Comparison of ENCODE assay signal across 23 mouse cellular contexts in genomic region chr9:35026897-35027311, GRCm38 (mm10).
DNase-seq lines count a peak whose midpoint lies in the region; ATAC-seq and TF ChIP-seq lines count a peak whose summit lies in the region.
"Had no signal": no experiment of that assay in that cellular context is flagged by ENCODE, and none has a peak within 500 bp of the region (broad histone marks: within the 10 kb centered on the region; RNA-seq: fewer than 3 reads in every experiment).

No protein-coding gene starts in this region.

- no peak for DNase-seq in gastrocnemius, adult 2 months
- no peak for DNase-seq in gastrocnemius, postnatal 25 days
- peak; percentile 74 for DNase-seq in kidney, postnatal 0 days (ENCODE audit: low spot score)
- peak; percentile 32 for DNase-seq in skeletal muscle tissue, adult 2 months (ENCODE audit: low read depth, low spot score)
- no peak for DNase-seq in cerebellum, postnatal 4 days (ENCODE audit: low spot score in 2 of 2)
- DNase-seq: adrenal gland, postnatal 25 days; cerebellum, adult 18-20 months; gastrocnemius, postnatal 36 days; liver, embryonic 13.5 days; lung, embryonic 14.5 days; spleen, adult 18-20 months; thymus, adult 18-20 months; thymus, postnatal 4 days had no signal

- intact Hi-C loops in gastrocnemius, adult 2 months (cut with DNase I), result no loop called here

- H3K27me3 ChIP-seq in kidney, postnatal 0 days (ENCODE audit: insufficient read depth, low read length), result no peaks in the 10 kb centered on the region
- no peaks in the 10 kb centered on the region; the same call in 1 of the 2 replicates for H3K27me3 ChIP-seq in kidney, embryonic 16.5 days (ENCODE audit: insufficient read depth, low read length)
- peaks cover 8% of the 10 kb centered on the region for H3K27me3 ChIP-seq in megakaryocyte, embryonic 14.5 days (replicated peaks)
- H3K27me3 ChIP-seq: CH12.LX had no signal

- no peaks in the 10 kb centered on the region for H3K36me3 ChIP-seq in kidney, postnatal 0 days (ENCODE audit: insufficient read depth, low read length)
- no peaks in the 10 kb centered on the region for H3K36me3 ChIP-seq in kidney, embryonic 16.5 days (ENCODE audit: insufficient read depth, low read length)
- peaks cover 3% of the 10 kb centered on the region for H3K36me3 ChIP-seq in megakaryocyte, embryonic 14.5 days (replicated peaks; ENCODE audit: low read length)
- H3K36me3 ChIP-seq: forebrain, embryonic 12.5 days; heart, embryonic 13.5 days; liver, embryonic 13.5 days; midbrain, embryonic 12.5 days had no signal

- WGBS in kidney, postnatal 0 days, result 43% methylated on average over 6 of the region's 6 CpGs
- WGBS in kidney, embryonic 16.5 days, result 40% methylated on average over 6 of the region's 6 CpGs

- H3K4me3 ChIP-seq in gastrocnemius, adult 2 months, result no peak overlapping the region
- no peak overlapping the region for H3K4me3 ChIP-seq in kidney, postnatal 0 days (replicated peaks; ENCODE audit: low read depth, low read length)
- no peak overlapping the region for H3K4me3 ChIP-seq in kidney, embryonic 16.5 days (ENCODE audit: low read length)
- H3K4me3 ChIP-seq in megakaryocyte, embryonic 14.5 days (replicated peaks), result peak overlapping the region; percentile 42
- H3K4me3 ChIP-seq: forebrain, embryonic 12.5 days; heart, embryonic 13.5 days; liver, embryonic 13.5 days; midbrain, embryonic 12.5 days had no signal

- H3K9ac ChIP-seq in kidney, postnatal 0 days (ENCODE audit: low read depth, low read length), result no peak overlapping the region
- no peak overlapping the region for H3K9ac ChIP-seq in kidney, embryonic 16.5 days (replicated peaks; ENCODE audit: low read length)
- H3K9ac ChIP-seq: forebrain, embryonic 12.5 days; heart, embryonic 13.5 days; liver, embryonic 13.5 days; lung, embryonic 14.5 days; midbrain, embryonic 12.5 days had no signal

- H3K4me1 ChIP-seq in kidney, postnatal 0 days (replicated peaks; ENCODE audit: insufficient read depth, low read length), result no peaks in the 10 kb centered on the region; the same call in 1 of the 2 replicates
- H3K4me1 ChIP-seq in kidney, embryonic 16.5 days (ENCODE audit: insufficient read depth, low read length), result peaks cover 21% of the 10 kb centered on the region
- peaks cover 80% of the 10 kb centered on the region for H3K4me1 ChIP-seq in megakaryocyte, embryonic 14.5 days
- H3K4me1 ChIP-seq: liver, embryonic 13.5 days had no signal

- 0 out of 2 replicates have a peak overlapping the region, but pooled peaks have one; percentile 1 for H3K27ac ChIP-seq in gastrocnemius, adult 2 months
- no peak overlapping the region for H3K27ac ChIP-seq in kidney, postnatal 0 days
- no peak overlapping the region for H3K27ac ChIP-seq in kidney, embryonic 16.5 days (ENCODE audit: low read length)
- H3K27ac ChIP-seq: forebrain, embryonic 12.5 days; heart, embryonic 13.5 days; liver, embryonic 13.5 days; macrophage; midbrain, embryonic 12.5 days had no signal

- no peaks in the 10 kb centered on the region for H3K9me3 ChIP-seq in kidney, postnatal 0 days (replicated peaks; ENCODE audit: low read length)
- no peaks in the 10 kb centered on the region for H3K9me3 ChIP-seq in kidney, embryonic 16.5 days (ENCODE audit: low read length)
- no peaks in the 10 kb centered on the region for H3K9me3 ChIP-seq in megakaryocyte, embryonic 14.5 days
- H3K9me3 ChIP-seq: forebrain, embryonic 12.5 days; heart, embryonic 13.5 days; liver, embryonic 13.5 days; midbrain, embryonic 12.5 days had no signal

- no peak overlapping the region for H3K4me2 ChIP-seq in kidney, postnatal 0 days (ENCODE audit: low read length)
- no peak overlapping the region for H3K4me2 ChIP-seq in kidney, embryonic 16.5 days (replicated peaks; ENCODE audit: low read depth, low read length)
- H3K4me2 ChIP-seq: forebrain, embryonic 12.5 days; heart, embryonic 13.5 days; liver, embryonic 13.5 days; lung, embryonic 14.5 days; midbrain, embryonic 12.5 days had no signal

- ATAC-seq in kidney, postnatal 0 days (replicated peaks; ENCODE audit: low FRiP score, low read depth), result no peak
- no peak for ATAC-seq in kidney, embryonic 16.5 days (ENCODE audit: low FRiP score, low TSS enrichment)
- ATAC-seq in megakaryocyte, adult 5-6 weeks (ENCODE audit: poor library complexity, severe bottlenecking), result no peak
- ATAC-seq: hindbrain, embryonic 16.5 days; intestine, embryonic 16.5 days had no signal

- TF ChIP-seq CTCF in gastrocnemius, adult 2 months (IDR thresholded peaks at IDR 0.05), result no peak
- TF ChIP-seq CTCF in kidney, postnatal 0 days (IDR thresholded peaks at IDR 0.05; ENCODE audit: low read depth), result no peak

Comparison
In these comparisons a context has a peak if more than half of its experiments do, and no peak if none do; other contexts are left out.
1. DNase-seq: peak in kidney, postnatal 0 days (single experiment) and skeletal muscle tissue, adult 2 months (single experiment); none in gastrocnemius, adult 2 months (single experiment), gastrocnemius, postnatal 25 days (single experiment) and cerebellum, postnatal 4 days (0 of 2).